Mouse (Mus musculus) heart, adult 18-20 months (tissue): ENCODE data around the gene Pramel7. TPM values are rescaled to one million over a fixed set of nuclear protein-coding genes. Genes with fewer than 3 reads are reported as not detected.
A peak's percentile ranks its signal among the peaks of the same experiment; 100 is the strongest.
"Not testable (repeated sequence)": the region's sequence is repeated elsewhere in the genome, so short reads cannot be mapped to it uniquely, and the experiment has no call there.

Source experiments
- DNase-seq, 2 experiments: peaks; one replicate each; pipeline ENCODE4 v3.0.0; 2021 to 2022; ENCODE audit warnings: mixed read lengths in 1 of 2
- long read RNA-seq, 2 experiments: library from polyadenylated mRNA; stranded (forward); transcript quantifications; one replicate each; pipeline ENCODE4 v2.0.0; 2021
- total RNA-seq, 2 experiments: library from RNA; stranded (reverse); gene quantifications; 2 replicates each; pipeline ENCODE4 v1.2.3; 2021

Gene Pramel7
- total RNA-seq, result not detected
- long read RNA-seq, experiment 1, result 0 reads
- long read RNA-seq, experiment 2, result 0 reads

DNA sequence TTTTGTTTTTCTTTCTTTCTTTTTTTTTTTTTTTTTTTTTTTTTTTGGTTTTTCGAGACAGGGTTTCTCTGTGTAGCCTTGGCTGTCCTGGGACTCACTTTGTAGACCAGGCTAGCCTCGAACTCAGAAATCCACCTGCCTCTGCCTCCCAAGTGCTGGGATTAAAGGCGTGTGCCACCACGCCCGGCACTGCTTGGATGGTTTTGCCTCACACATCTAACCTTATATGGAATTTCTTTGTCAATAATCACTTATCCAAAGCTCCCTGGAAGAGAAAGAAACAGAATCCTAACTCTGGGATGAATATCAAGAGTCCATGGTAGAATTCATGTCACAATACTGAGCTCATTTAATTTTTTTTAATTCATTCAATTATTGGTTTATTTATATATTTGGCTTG, at the start of gene Pramel7:
Pramel7 (minus strand) TSS at position 101 of the 400 bp plus-strand sequence.
- not testable (repeated sequence) for DNase-seq

DNA sequence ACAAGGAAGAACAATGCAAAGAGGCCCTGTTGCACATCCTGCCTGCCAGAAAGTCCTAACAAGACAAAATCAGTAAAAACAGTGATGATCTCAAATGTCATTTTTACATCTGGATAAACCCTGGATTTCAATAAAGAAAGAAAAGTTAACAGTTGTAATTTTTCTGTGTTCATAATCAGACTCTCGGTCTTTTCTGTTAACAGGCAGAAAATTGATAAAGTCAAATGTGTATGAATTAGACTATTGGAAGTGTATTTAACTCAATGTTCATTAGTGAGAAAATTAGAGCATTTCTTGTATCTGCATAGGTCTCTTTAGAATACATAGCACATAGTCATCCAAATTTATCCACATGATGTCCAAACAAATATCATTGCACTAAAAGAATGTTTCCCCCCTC, 48.5 kb upstream of the Pramel7 start, which contains the start of gene Olfr1128:
Olfr1128 (minus strand) TSS at position 101 of the 400 bp plus-strand sequence.
- no peak for DNase-seq

DNA sequence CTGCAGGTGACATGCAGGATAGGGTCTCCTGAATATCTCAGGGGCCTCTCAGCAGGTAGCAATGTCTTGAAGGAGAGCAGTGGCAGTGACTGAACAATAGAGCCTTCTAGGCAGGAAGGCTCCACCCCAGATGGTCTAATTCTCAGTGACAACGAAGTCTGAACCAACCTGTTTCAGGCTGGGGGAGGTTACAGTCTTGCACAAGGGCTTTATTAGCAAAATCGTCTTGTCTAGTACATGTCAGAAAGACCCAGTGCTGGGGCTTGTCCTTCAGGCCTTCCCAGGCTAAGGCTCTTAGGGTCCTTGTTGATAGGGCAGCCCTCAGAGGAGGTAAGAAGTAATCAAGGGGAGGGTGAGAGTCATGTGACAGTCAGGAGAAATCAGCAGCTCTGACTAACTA, 37.9 kb upstream of the Pramel7 start:
- DNase-seq, result no peak

DNA sequence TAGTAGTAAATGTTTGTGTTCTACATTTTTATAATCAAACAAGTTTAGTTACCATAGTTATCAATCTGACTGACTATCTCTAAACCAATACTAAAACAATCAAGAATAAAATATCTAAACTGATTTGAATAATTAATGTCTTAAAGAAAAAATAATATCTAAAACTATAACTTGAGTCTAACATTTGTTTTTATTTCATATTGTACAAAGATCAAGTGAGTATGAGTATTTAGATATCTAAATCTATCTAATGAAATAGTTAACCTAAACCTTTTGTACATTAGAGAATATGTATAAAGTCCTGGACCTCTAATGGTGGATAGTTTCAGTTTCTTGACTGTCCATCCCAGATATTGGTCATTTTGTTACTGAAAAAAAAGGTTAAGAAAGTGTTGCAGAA, 34.6 kb upstream of the Pramel7 start, which contains the start of gene Olfr153:
Olfr153 (plus strand) TSS at position 301 of the 400 bp plus-strand sequence.
- no peak for DNase-seq

DNA sequence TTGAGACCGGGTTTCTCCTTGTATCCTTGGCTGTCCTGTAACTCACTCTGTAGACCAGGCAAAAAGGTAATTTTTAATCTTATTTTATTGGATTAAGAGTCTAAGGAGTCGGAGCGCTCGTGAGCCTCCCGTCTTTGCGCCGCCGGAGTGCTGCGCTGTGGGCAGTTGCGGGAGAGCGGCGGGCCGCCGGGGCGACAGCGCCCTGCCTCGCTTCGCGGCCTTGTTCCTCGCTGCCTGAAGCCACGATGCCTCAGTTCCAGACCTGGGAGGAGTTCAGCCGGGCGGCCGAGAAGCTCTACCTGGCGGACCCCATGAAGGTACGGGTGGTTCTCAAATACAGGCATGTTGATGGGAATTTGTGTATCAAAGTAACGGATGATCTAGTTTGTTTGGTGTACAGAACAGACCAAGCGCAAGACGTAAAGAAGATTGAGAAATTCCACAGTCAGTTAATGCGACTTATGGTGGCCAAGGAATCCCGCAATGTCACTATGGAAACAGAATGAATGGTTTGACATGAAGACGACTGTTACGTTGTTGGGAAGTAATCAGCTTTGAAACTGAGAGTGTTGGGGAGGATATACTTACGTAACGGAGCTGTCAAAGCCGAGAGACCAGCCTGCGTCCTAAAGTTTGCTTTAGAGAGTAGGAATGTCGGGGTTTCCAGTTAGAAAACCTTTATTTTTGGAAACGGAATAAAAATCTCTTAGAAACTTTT, 29.2 kb upstream of the Pramel7 start:
- DNase-seq, result not testable (repeated sequence)

DNA sequence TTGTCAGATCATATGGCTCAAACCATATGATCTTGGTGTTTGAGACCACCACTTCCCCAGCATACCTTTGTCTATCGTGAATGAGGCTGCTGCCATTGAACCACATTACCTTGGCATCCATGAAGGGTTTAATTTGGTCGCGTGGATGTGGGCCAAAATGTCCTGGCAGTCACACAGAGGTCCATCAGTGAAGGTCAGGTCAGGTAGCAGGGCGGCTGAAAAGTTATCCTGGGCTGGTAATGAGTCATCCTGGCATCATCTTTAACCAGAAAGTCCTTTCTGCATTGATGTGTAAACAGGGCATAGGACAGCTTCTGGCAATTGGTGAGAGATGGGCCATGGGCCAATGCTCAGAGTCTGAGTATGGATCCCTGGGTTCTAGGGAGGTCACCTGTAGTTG, 23.8 kb upstream of the Pramel7 start:
- DNase-seq, result peak; percentile 51 to 65

DNA sequence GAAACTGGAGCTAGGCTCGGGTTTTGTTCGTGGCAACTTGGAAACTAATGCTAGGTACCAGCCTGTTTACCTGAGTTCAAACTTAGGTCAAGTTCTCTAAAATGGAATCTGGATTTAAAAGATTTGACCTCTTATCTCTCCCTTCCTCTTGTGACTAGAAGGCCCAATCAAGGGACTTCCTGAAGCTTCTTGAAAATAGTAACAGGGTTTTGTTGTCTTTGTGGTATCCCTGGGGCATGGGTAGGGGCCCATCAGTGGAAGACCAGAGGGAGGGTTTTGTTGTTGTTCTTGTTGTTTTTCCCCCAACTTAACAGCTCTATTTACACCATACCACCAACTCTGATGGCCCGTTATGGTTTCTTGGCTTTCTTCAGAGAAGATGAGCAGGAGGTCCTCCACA, 19.7 kb upstream of the Pramel7 start:
- no peak for DNase-seq

DNA sequence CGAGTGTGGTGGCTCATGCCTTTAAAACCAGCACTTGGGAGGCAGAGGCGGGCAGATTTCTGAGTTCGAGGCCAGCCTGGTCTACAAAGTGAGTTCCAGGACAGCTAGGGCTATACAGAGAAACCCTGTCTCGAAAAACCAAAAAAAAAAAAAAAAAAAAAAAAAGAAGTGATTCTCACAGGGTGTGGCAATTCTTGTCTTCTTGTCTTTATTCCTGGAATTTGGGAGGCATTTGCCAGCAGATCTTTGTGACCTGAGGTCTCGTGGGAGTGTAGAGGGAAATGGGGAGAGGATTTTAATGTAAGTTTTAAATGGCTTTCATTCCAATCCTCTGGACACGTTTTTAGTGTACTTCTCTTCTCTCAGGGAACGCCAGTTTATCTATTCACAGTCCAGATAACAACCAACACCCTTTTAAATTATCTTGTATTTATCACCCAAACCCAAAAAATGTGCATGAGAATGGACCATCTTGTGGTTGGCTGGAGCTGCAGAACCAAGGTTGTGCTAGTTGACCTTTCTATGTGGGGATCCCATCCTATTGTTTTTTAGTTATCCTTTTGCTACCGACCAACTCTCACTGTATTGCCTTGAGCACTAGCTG, 18.7 kb upstream of the Pramel7 start:
- DNase-seq, result no peak

DNA sequence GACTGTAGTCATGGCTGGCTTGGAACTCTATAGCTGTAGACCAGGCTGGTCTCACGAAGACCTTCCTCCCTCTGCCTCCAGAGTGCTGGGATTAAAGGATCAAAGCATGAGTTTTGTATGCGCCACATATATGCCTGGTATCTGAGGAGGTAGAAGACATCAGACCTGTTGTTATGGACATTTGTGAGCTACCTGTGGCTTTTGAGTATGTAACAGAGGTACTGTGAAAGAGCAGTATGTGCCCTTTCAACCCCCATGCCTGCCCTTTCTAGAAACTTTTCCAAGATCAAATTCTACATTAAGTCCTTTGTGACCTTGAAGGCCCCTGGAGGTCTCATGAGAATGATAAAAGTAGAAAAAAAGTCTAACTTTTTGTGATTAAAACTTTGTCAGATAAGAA, 18.2 kb upstream of the Pramel7 start:
- no peak for DNase-seq

DNA sequence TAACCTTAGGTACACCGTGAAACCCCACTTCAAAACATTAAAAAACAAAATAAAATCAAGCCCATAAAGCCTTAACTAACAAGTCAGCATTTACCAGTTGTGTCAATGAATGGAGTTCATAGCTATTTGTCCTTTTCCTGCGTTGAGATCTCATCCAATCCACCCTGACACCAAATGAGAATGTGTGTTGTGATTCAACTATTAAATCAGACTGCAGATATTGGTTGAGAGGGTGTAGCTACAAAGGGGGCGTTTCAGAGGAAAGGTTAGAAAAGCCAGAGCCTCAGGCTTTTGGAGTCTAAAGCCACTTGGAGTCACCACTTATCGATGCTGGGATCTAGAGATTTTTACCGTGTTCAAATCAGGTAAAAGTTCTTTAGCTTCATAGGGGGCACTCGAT, 9.4 kb upstream of the Pramel7 start, which contains the start of gene Pramel6:
Pramel6 (plus strand) TSS at position 301 of the 400 bp plus-strand sequence.
- no peak for DNase-seq

DNA sequence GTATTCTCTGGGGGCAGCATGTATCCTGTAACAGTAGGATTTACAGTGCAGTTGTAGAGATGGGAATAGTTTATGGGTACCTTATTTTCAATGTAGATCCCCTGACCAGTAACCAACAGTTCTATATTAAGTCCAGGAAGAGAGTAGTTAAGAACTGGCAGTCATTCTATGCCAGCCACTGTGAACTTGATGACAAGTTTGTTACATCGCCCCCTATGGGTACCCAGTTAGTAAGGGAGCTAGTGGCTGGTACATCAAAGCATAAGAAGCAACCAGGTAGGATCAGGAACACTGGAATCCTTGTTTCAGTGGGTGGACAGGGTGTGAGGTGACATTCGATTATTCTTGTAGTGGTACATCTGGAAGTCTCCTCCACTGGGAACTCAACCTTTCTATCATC, 14.6 kb downstream of the Pramel7 start:
- no peak for DNase-seq

DNA sequence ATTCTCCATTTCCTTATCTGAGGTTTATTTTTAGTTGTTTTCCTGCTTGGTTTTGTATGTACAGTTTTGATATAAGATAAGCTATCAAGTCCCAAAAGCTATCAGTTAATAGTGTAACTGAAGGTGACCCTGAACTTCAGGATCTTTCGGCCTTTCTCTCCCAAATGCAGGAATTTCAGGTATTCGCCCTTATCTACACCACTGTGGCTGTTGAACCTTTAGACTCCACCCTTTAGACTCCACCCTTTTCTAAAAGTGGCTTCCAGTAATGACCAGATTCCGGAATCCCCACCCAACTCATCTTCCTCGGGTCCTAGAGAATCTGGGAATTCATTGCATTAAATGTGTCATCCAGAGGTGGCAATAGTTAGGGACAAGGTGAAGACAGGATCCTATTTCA, 15.7 kb downstream of the Pramel7 start:
- DNase-seq, result no peak

DNA sequence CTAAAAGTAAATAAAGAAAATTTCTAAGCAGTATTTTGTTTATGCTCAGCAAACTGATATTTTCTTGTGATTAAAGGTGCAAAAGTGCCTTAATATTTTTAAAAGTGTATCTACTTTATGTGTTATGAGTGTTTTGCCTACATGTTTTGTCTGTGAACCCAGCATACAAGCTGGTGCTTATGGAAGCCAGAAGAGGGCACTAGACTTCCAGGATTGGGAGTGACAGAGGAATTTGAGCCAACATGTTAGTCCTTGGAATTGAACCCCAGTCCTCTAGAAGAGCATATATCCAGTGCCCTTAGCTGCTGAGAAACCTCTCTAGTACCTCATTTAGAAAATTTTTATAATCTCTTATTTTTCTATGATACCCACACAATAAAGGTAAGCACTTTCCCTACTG, 16.7 kb downstream of the Pramel7 start:
- no peak for DNase-seq

DNA sequence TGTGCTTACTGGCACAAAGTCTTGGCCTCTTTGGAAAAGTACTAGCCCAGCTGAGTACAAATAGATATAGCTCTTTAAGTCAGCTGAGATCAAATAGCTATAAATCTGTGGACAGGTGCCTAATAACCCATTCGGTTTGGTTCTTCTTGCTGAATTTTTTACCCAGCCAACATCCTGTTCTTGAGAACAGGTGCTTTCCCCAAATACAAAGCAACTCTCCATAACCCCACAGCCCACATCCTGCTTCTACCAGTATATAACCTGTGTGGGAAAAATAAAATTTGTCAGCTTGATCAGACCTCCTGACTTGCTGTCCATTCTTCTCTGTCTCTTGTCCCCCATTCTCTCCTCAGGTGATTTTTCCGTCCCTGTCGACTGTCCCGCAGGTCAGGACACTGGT, 35.1 kb downstream of the Pramel7 start:
- DNase-seq, result no peak

DNA sequence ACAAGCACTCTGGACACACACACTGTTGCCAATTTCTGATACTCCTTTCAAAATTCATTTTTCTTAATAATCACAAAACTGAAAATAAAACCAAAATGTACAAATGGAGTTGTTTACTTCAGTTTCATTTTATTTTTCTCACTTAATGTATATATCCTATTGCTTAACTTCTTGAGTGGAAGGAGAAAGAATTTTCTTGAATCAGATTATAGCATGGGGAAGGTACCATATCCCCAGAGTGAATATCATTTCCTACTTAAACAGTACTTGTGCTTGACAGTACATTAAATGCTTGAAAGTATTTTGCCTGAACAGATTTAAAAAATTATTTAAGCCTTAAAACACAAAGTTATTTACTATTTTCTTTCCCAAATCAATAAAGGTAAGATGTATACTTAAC, 43.2 kb downstream of the Pramel7 start, which contains the start of gene Olfr1126:
Olfr1126 (plus strand) TSS at position 301 of the 400 bp plus-strand sequence.
- no peak for DNase-seq

Other genes starting within 250 kb of the Pramel7 start
- not detected for gene Olfr1115, start 249.1 kb downstream of the Pramel7 start, total RNA-seq
- gene Olfr1116, start 229.6 kb downstream of the Pramel7 start, total RNA-seq, result not detected
- not detected for gene Olfr1118, start 189.5 kb downstream of the Pramel7 start, total RNA-seq
- not detected for gene Olfr1120, start 142.3 kb downstream of the Pramel7 start, total RNA-seq
- not detected for gene Olfr1121, start 127.2 kb downstream of the Pramel7 start, total RNA-seq
- gene Olfr1122, start 111.2 kb downstream of the Pramel7 start, total RNA-seq, result not detected
- gene Olfr1123, start 80.5 kb downstream of the Pramel7 start, total RNA-seq, result not detected
- not detected for gene Olfr1124, start 66.8 kb downstream of the Pramel7 start, total RNA-seq
- not detected for gene Olfr1126, start 43.1 kb downstream of the Pramel7 start, total RNA-seq
- not detected for gene Pramel6, start 9.5 kb upstream of the Pramel7 start, total RNA-seq
- not detected for gene Olfr153, start 34.7 kb upstream of the Pramel7 start, total RNA-seq
- gene Olfr1128, start 48.4 kb upstream of the Pramel7 start, total RNA-seq, result not detected
- gene Olfr1129, start 76.8 kb upstream of the Pramel7 start, total RNA-seq, result not detected
- not detected for gene Olfr1130, start 109.1 kb upstream of the Pramel7 start, total RNA-seq
- gene Olfr1131, start 130.0 kb upstream of the Pramel7 start, total RNA-seq, result not detected
- gene Olfr1132, start 140.4 kb upstream of the Pramel7 start, total RNA-seq, result not detected
- not detected for gene Olfr1133, start 150.3 kb upstream of the Pramel7 start, total RNA-seq
- not detected for gene Olfr1134, start 161.4 kb upstream of the Pramel7 start, total RNA-seq
- not detected for gene Olfr1135, start 176.6 kb upstream of the Pramel7 start, total RNA-seq
- not detected for gene Olfr1136, start 196.9 kb upstream of the Pramel7 start, total RNA-seq
- gene Olfr1137, start 216.1 kb upstream of the Pramel7 start, total RNA-seq, result not detected
- not detected for gene Olfr1138, start 242.9 kb upstream of the Pramel7 start, total RNA-seq
- not detected for gene Olfr1140, start 246.7 kb upstream of the Pramel7 start, total RNA-seq